ENCODE assay signal across 13 mouse cellular contexts in genomic region chr11:84967113-84967512, GRCm38 (mm10). TPM values are rescaled to one million over a fixed set of nuclear protein-coding genes. Genes with fewer than 3 reads are reported as not detected.
DNase-seq lines count a peak whose midpoint lies in the region; ATAC-seq and TF ChIP-seq lines count a peak whose summit lies in the region.
"Had no signal": no experiment of that assay in that cellular context is flagged by ENCODE, and none has a peak within 500 bp of the region (broad histone marks: within the 10 kb centered on the region; RNA-seq: fewer than 3 reads in every experiment).

No protein-coding gene starts in this region.

- ATAC-seq in intestine, embryonic 16.5 days = peak; percentile 14; the same call in 1 of the 2 replicates
- ATAC-seq in intestine, postnatal 0 days = no peak
- ATAC-seq in hindbrain, embryonic 15.5 days (ENCODE audit: low FRiP score, low read depth) = peak; percentile 63; the same call in 1 of the 2 replicates
- peak; percentile 74 for ATAC-seq in midbrain, postnatal 0 days (ENCODE audit: low FRiP score)
- no peak for ATAC-seq in monocyte, adult 5-6 weeks (replicated peaks; ENCODE audit: insufficient number of reproducible peaks, low FRiP score, low TSS enrichment, poor library complexity, severe bottlenecking)

- peaks cover 6% of the 10 kb centered on the region; the same call in 1 of the 2 replicates for H3K4me1 ChIP-seq in intestine, embryonic 16.5 days (ENCODE audit: control insufficient read depth, insufficient read depth, low read length)
- no peaks in the 10 kb centered on the region; the same call in 1 of the 2 replicates for H3K4me1 ChIP-seq in intestine, postnatal 0 days (replicated peaks; ENCODE audit: control insufficient read depth, insufficient read depth, low read length)
- H3K4me1 ChIP-seq in hindbrain, embryonic 15.5 days (replicated peaks) = peaks cover 11% of the 10 kb centered on the region
- no peaks in the 10 kb centered on the region for H3K4me1 ChIP-seq in midbrain, postnatal 0 days (ENCODE audit: insufficient read depth, low read length)
- no peaks in the 10 kb centered on the region for H3K4me1 ChIP-seq in thymus, adult 2 months (replicated peaks; ENCODE audit: control insufficient read depth, insufficient read depth, low read length)
- H3K4me1 ChIP-seq: limb, embryonic 15.5 days had no signal

- 31% methylated on average over 5 of the region's 5 CpGs for WGBS in intestine, embryonic 16.5 days
- WGBS in intestine, postnatal 0 days = 46% methylated on average over 5 of the region's 5 CpGs
- WGBS in hindbrain, embryonic 15.5 days = 8% methylated on average over 5 of the region's 5 CpGs
- 9% methylated on average over 5 of the region's 5 CpGs for WGBS in midbrain, postnatal 0 days
- 66% methylated on average over 5 of the region's 5 CpGs for WGBS in thymus, adult 2 months

- no peak overlapping the region for H3K27ac ChIP-seq in intestine, embryonic 16.5 days (ENCODE audit: low read length)
- H3K27ac ChIP-seq in intestine, postnatal 0 days (ENCODE audit: low read depth, low read length) = no peak overlapping the region
- H3K27ac ChIP-seq in hindbrain, embryonic 15.5 days (replicated peaks) = no peak overlapping the region
- H3K27ac ChIP-seq in midbrain, postnatal 0 days (ENCODE audit: low read depth, low read length) = no peak overlapping the region
- H3K27ac ChIP-seq in thymus, adult 2 months (ENCODE audit: control insufficient read depth, insufficient read depth, low read length) = no peak overlapping the region
- H3K27ac ChIP-seq: limb, embryonic 15.5 days had no signal

- no peak overlapping the region for H3K4me2 ChIP-seq in intestine, embryonic 16.5 days (ENCODE audit: low read depth, low read length)
- no peak overlapping the region for H3K4me2 ChIP-seq in intestine, postnatal 0 days (replicated peaks; ENCODE audit: low read depth)
- H3K4me2 ChIP-seq in hindbrain, embryonic 15.5 days = no peak overlapping the region
- H3K4me2 ChIP-seq in midbrain, postnatal 0 days (ENCODE audit: low read depth, low read length, poor library complexity, severe bottlenecking) = no peak overlapping the region
- H3K4me2 ChIP-seq: heart, embryonic 11.5 days; limb, embryonic 15.5 days had no signal

- no peaks in the 10 kb centered on the region for H3K27me3 ChIP-seq in intestine, embryonic 16.5 days (replicated peaks; ENCODE audit: control insufficient read depth, insufficient read depth, low read length)
- H3K27me3 ChIP-seq in intestine, postnatal 0 days (replicated peaks; ENCODE audit: control insufficient read depth, insufficient read depth, low read length) = no peaks in the 10 kb centered on the region
- no peaks in the 10 kb centered on the region for H3K27me3 ChIP-seq in hindbrain, embryonic 15.5 days
- no peaks in the 10 kb centered on the region for H3K27me3 ChIP-seq in midbrain, postnatal 0 days (ENCODE audit: insufficient read depth, low read length)
- H3K27me3 ChIP-seq in thymus, adult 2 months (ENCODE audit: control insufficient read depth, insufficient read depth, low read length) = no peaks in the 10 kb centered on the region
- H3K27me3 ChIP-seq: limb, embryonic 15.5 days had no signal

- no peak overlapping the region for H3K9ac ChIP-seq in intestine, embryonic 16.5 days (ENCODE audit: low read depth, low read length)
- H3K9ac ChIP-seq in intestine, postnatal 0 days (ENCODE audit: low read depth, low read length) = no peak overlapping the region
- H3K9ac ChIP-seq in hindbrain, embryonic 15.5 days = no peak overlapping the region
- H3K9ac ChIP-seq in midbrain, postnatal 0 days (replicated peaks; ENCODE audit: low read length, poor library complexity, severe bottlenecking) = no peak overlapping the region
- H3K9ac ChIP-seq: limb, embryonic 15.5 days had no signal

- no peak for TF ChIP-seq POLR2A in thymus, adult 2 months (IDR thresholded peaks at IDR 0.05; ENCODE audit: control insufficient read depth, extremely low read depth, insufficient read depth, low read length, poor library complexity)

- H3K36me3 ChIP-seq in intestine, embryonic 16.5 days (ENCODE audit: control insufficient read depth, insufficient read depth, low read length) = no peaks in the 10 kb centered on the region
- H3K36me3 ChIP-seq in intestine, postnatal 0 days (ENCODE audit: control insufficient read depth, insufficient read depth) = no peaks in the 10 kb centered on the region
- no peaks in the 10 kb centered on the region for H3K36me3 ChIP-seq in hindbrain, embryonic 15.5 days
- H3K36me3 ChIP-seq in midbrain, postnatal 0 days (ENCODE audit: insufficient read depth, low read length) = no peaks in the 10 kb centered on the region
- H3K36me3 ChIP-seq in thymus, adult 2 months (ENCODE audit: control insufficient read depth, insufficient read depth, low read length) = no peaks in the 10 kb centered on the region
- H3K36me3 ChIP-seq: limb, embryonic 15.5 days had no signal

- TF ChIP-seq CTCF in intestine, postnatal 0 days (IDR thresholded peaks at IDR 0.05; ENCODE audit: low read depth) = no peak
- TF ChIP-seq CTCF in midbrain, postnatal 0 days (IDR thresholded peaks at IDR 0.05) = no peak
- no peak for TF ChIP-seq CTCF in thymus, adult 2 months (IDR thresholded peaks at IDR 0.05; ENCODE audit: borderline replicate concordance, control insufficient read depth, extremely low read depth, insufficient read depth, low read length, poor library complexity)

- DNase-seq in embryo, embryonic 10 days (ENCODE audit: low spot score) = peak; percentile 63
- peak; percentile 46 for DNase-seq in midbrain, postnatal 0 days (ENCODE audit: low spot score)
- no peak for DNase-seq in gastrocnemius, adult 8-10 months (ENCODE audit: low spot score in 2 of 2)
- DNase-seq in thymus, adult 2 months = no peak
- DNase-seq: cerebellum, postnatal 10 days; kidney, postnatal 14 days; right cerebral cortex, postnatal 25 days had no signal

- no peaks in the 10 kb centered on the region for H3K9me3 ChIP-seq in intestine, embryonic 16.5 days (ENCODE audit: control insufficient read depth, low read length)
- H3K9me3 ChIP-seq in intestine, postnatal 0 days (ENCODE audit: control insufficient read depth) = no peaks in the 10 kb centered on the region
- H3K9me3 ChIP-seq in hindbrain, embryonic 15.5 days = no peaks in the 10 kb centered on the region
- H3K9me3 ChIP-seq in midbrain, postnatal 0 days (ENCODE audit: low read length) = no peaks in the 10 kb centered on the region
- H3K9me3 ChIP-seq: limb, embryonic 15.5 days had no signal

- no peak overlapping the region for H3K4me3 ChIP-seq in intestine, embryonic 16.5 days (ENCODE audit: low read length)
- H3K4me3 ChIP-seq in intestine, postnatal 0 days (ENCODE audit: low read depth, low read length) = no peak overlapping the region
- H3K4me3 ChIP-seq in hindbrain, embryonic 15.5 days = no peak overlapping the region
- no peak overlapping the region for H3K4me3 ChIP-seq in midbrain, postnatal 0 days (ENCODE audit: low read depth, low read length)
- no peak overlapping the region for H3K4me3 ChIP-seq in thymus, adult 2 months (ENCODE audit: control insufficient read depth, insufficient read depth, low read length)
- H3K4me3 ChIP-seq: limb, embryonic 15.5 days had no signal

RNA-seq across cellular contexts. Expression of gene Car4, which starts 9.5 kb away (rescaled TPM):
- polyA plus RNA-seq in intestine, embryonic 16.5 days (2015; fragmentation: Nextera tagmentation; extraction: Ambion mirVana) = 0.15 and 0.32 TPM in 2 replicates
- 0.33 and 0.64 TPM in 2 replicates for polyA plus RNA-seq in intestine, postnatal 0 days (2015; fragmentation: Nextera tagmentation; extraction: Ambion mirVana)
- polyA plus RNA-seq in hindbrain, embryonic 15.5 days (2015; fragmentation: Nextera tagmentation; extraction: Ambion mirVana) = 3.8 and 4.1 TPM in 2 replicates
- total RNA-seq in midbrain, postnatal 0 days (2014; rRNA removed) = 0.71 and 1.5 TPM in 2 replicates
- 9.0 and 12.1 TPM in 2 replicates for polyA plus RNA-seq in midbrain, postnatal 0 days (2015; fragmentation: Nextera tagmentation; extraction: Ambion mirVana)
- not detected in 3 replicates for total RNA-seq in monocyte, adult 5-6 weeks (2017)
- 1 to 10 TPM; 3.4 to 8.8 (median 7.0) TPM for total RNA-seq in gastrocnemius, adult 8-10 months (2022)
- polyA plus RNA-seq in thymus, adult 2 months (2012; rRNA removed) = 3.3 and 3.7 TPM in 2 replicates
- polyA plus RNA-seq: limb, embryonic 15.5 days had no signal

RNA-seq across cellular contexts. Expression of gene Znhit3, which starts 50.9 kb away (rescaled TPM):
- polyA plus RNA-seq in intestine, embryonic 16.5 days (2015; fragmentation: Nextera tagmentation; extraction: Ambion mirVana) = 43.6 and 49.6 TPM in 2 replicates
- polyA plus RNA-seq in intestine, postnatal 0 days (2015; fragmentation: Nextera tagmentation; extraction: Ambion mirVana) = 22.6 and 23.5 TPM in 2 replicates
- 67.6 and 67.9 TPM in 2 replicates for polyA plus RNA-seq in hindbrain, embryonic 15.5 days (2015; fragmentation: Nextera tagmentation; extraction: Ambion mirVana)
- total RNA-seq in midbrain, postnatal 0 days (2014; rRNA removed) = 30.0 and 36.0 TPM in 2 replicates
- polyA plus RNA-seq in midbrain, postnatal 0 days (2015; fragmentation: Nextera tagmentation; extraction: Ambion mirVana) = 79.7 and 86.3 TPM in 2 replicates
- 8.6 to 18.2 TPM (median 17.8 TPM) in 3 replicates for total RNA-seq in monocyte, adult 5-6 weeks (2017)
- total RNA-seq in gastrocnemius, adult 8-10 months (2022) = 10 to 100 TPM; 12.3 to 17.5 (median 14.7) TPM
- polyA plus RNA-seq in thymus, adult 2 months (2012; rRNA removed) = 15.4 and 17.4 TPM in 2 replicates

Comparison
In these comparisons a context has a peak if more than half of its experiments do, and no peak if none do; other contexts are left out.
1. ATAC-seq: peak in intestine, embryonic 16.5 days (single experiment), hindbrain, embryonic 15.5 days (single experiment) and midbrain, postnatal 0 days (single experiment); none in intestine, postnatal 0 days (single experiment) and monocyte, adult 5-6 weeks (single experiment).
2. DNase-seq: peak in embryo, embryonic 10 days (single experiment) and midbrain, postnatal 0 days (single experiment); none in gastrocnemius, adult 8-10 months (0 of 2) and thymus, adult 2 months (single experiment).